Comparison of ENCODE assay signal across 7 mouse cellular contexts in genomic region chr14:53072502-53072901, GRCm38 (mm10).
A peak's percentile ranks its signal among the peaks of the same experiment; 100 is the strongest.
DNase-seq lines count a peak whose midpoint lies in the region; ATAC-seq and TF ChIP-seq lines count a peak whose summit lies in the region.
"Not testable (repeated sequence)": the region's sequence is repeated elsewhere in the genome, so short reads cannot be mapped to it uniquely, and the experiment has no call there.

No protein-coding gene starts in this region.

- H3K79me2 ChIP-seq in MEL (ENCODE audit: control insufficient read depth, insufficient read depth, low read length, poor library complexity): not testable (repeated sequence)

- H3K36me3 ChIP-seq in MEL (ENCODE audit: control insufficient read depth in 1 of 2, insufficient read depth in 2 of 2, low read length in 2 of 2); liver, embryonic 13.5 days: not testable (repeated sequence)

- H3K4me3 ChIP-seq in MEL (ENCODE audit: control insufficient read depth in 1 of 2, insufficient read depth in 1 of 2, low read depth in 2 of 2, low read length in 2 of 2); bone marrow macrophage, adult 2 months (ENCODE audit: insufficient read depth, low read length); liver, embryonic 13.5 days (replicated peaks): not testable (repeated sequence)

- not testable (repeated sequence) for H3K9me3 ChIP-seq in MEL (replicated peaks; ENCODE audit: insufficient read depth, low read length); liver, embryonic 13.5 days (replicated peaks)

- TF ChIP-seq EP300 in MEL (IDR thresholded peaks at IDR 0.05; ENCODE audit: low read depth in 1 of 2, low read length in 2 of 2): not testable (repeated sequence)

- DNase-seq in MEL (ENCODE audit: low read depth, low spot score): peak; percentile 66
- DNase-seq in heart, adult 11 months: peak; percentile 81
- DNase-seq in liver, embryonic 13.5 days: peak; percentile 41
- peak; percentile 3 to 17 for DNase-seq in thymus, adult 18-20 months
- DNase-seq in thymus, postnatal 25 days: peak; percentile 33

- TF ChIP-seq CTCF in MEL (IDR thresholded peaks at IDR 0.05 in 2 of 3, conservative IDR thresholded peaks at IDR 0.05 in 1 of 3; ENCODE audit: control insufficient read depth in 1 of 3, insufficient read depth in 1 of 3, low read depth in 2 of 3, low read length in 3 of 3, poor library complexity in 1 of 3, severe bottlenecking in 1 of 3); bone marrow macrophage, adult 2 months (IDR thresholded peaks at IDR 0.05; ENCODE audit: low read depth, low read length): not testable (repeated sequence)

- TF ChIP-seq POLR2A in MEL (IDR thresholded peaks at IDR 0.05; ENCODE audit: control insufficient read depth in 1 of 2, insufficient read depth in 1 of 2, low read depth in 1 of 2, low read length in 2 of 2, poor library complexity in 1 of 2); bone marrow macrophage, adult 2 months (IDR thresholded peaks at IDR 0.05; ENCODE audit: borderline replicate concordance, low read depth, low read length): not testable (repeated sequence)

- not testable (repeated sequence) for ATAC-seq in liver, embryonic 13.5 days (ENCODE audit: low read depth)
- ATAC-seq in megakaryocyte, adult 5-6 weeks (ENCODE audit: poor library complexity, severe bottlenecking): peak; percentile 30; the same call in 1 of the 2 replicates

- no CpG with 5 or more reads among the region's 1 CpGs for WGBS in liver, embryonic 13.5 days (ENCODE audit: insufficient replicate concordance)

- not testable (repeated sequence) for TF ChIP-seq RAD21 in MEL (IDR thresholded peaks at IDR 0.05; ENCODE audit: low read depth, low read length)

- H3K9ac ChIP-seq in MEL (ENCODE audit: control insufficient read depth, low read depth, low read length, poor library complexity, severe bottlenecking); liver, embryonic 13.5 days: not testable (repeated sequence)

- H3K4me1 ChIP-seq in MEL (ENCODE audit: control insufficient read depth in 1 of 2, insufficient read depth in 2 of 2, low read length in 2 of 2); bone marrow macrophage, adult 2 months (ENCODE audit: control insufficient read depth, insufficient read depth, low read length); liver, embryonic 13.5 days (replicated peaks): not testable (repeated sequence)

- H3K4me2 ChIP-seq in liver, embryonic 13.5 days: not testable (repeated sequence)

- not testable (repeated sequence) for H3K27ac ChIP-seq in MEL (ENCODE audit: control insufficient read depth, low read depth, low read length); liver, embryonic 13.5 days
- 0 out of 2 replicates have a peak overlapping the region, but pooled peaks have one; percentile 24 for H3K27ac ChIP-seq in bone marrow macrophage, adult 2 months (ENCODE audit: insufficient read depth, low read depth, low read length)

- not testable (repeated sequence) for H3K27me3 ChIP-seq in MEL (ENCODE audit: control insufficient read depth in 1 of 2, insufficient read depth in 2 of 2, low read length in 2 of 2); liver, embryonic 13.5 days

Comparison
In these comparisons a context has a peak if more than half of its experiments do, and no peak if none do; other contexts are left out.
1. DNase-seq: peak in every context shown above with its lines; median percentile 81 in heart, adult 11 months; 66 in MEL; 41 in liver, embryonic 13.5 days; 33 in thymus, postnatal 25 days; 10 in thymus, adult 18-20 months.